Mouse (Mus musculus): ENCODE results near the gene Lrp5.
A peak's percentile ranks its signal among the peaks of the same experiment; 100 is the strongest.
"Not testable (repeated sequence)": the region's sequence is repeated elsewhere in the genome, so short reads cannot be mapped to it uniquely, and the experiment has no call there.

Gene Lrp5

DNA sequence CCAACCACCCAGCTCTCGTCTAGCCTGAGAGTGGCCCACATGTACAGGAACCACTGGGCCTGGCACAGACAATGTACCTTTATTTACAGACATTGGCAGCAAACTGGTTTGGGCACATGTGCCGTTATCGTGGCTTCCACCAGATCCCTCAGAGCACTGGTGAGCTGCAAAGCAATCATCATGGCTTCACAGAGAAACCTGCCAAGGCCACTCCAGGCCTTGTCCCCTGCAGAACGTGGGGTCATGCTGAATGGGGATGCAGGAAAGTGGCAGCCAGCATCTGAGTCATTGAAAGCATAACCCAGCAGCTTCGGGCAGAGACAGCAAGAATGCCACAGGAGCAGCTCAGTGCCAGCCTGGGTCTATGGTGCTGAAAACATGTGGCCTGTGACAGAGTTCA, 92.0 kb downstream of the Lrp5 start:
- DNase-seq, result no peak

DNA sequence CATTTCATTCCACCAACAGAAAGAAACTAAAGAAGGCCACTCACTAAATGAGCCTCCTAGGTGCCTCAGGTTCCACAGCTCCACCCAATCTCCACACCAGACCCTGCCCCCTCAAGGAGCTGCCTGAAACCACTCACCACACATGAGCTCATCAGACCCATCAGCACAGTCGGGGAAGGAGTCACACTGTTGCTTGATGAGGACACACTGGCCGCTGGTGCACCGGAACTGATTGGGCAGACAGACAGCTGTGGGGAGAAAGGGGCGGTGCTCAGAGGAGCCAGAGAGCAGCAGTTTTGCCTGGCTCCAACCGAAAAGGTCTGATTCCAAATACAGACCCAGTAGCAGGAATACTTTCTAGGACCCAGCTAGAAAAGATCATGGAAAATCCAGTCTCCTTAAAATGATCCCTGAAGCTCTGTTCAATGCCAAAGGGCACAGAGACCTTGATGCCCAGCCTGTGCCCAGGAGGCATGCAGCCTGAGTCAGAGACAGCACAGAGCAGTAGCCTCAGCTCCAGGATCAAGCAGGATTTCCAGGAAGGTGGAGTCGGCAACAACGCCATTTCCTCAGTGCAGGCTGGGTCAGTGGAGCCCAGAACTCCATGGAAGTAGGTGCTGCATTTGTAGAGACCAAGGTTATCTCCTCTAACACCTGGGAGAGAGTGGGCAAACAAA, 92.8 kb downstream of the Lrp5 start:
- no peak for DNase-seq

DNA sequence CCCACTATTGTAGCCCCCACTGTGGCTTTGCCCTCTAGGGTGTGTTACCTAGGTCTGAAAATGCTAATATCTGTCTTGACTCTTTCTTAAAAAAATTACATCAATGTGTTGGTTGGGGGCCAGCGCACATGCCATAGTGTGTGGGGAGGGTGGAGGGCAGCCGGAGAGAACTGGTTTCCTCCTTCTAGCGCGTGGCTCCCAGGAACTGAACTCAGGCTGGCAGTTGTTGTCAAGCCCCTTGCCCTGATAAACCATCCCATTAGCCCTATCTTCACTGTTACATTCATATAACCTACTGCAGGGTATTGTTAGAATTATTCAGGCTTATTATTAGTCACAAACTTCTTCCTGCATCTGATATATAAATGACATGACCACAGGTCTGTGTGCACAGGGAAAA, 96.4 kb downstream of the Lrp5 start:
- DNase-seq, result no peak

DNA sequence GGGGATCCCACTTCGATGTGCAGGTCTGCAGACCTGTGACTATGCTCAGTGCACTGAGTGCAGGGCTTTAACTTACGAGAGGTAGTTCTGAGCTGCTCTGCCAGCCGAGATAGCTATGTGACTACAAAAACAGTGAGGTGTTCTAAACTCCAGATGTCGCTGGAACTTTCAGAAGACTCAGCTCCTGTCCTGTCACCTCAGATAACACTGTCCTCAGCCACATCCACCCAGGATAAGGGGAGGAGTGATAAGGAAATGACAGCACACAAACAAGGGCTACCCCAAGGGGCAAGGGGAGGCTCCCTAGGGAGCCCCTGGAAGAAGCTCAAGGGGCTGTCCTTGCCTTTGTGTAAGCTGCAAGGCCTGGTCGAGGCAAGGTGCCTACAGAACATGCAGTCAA, 96.8 kb downstream of the Lrp5 start:
- DNase-seq, result no peak

DNA sequence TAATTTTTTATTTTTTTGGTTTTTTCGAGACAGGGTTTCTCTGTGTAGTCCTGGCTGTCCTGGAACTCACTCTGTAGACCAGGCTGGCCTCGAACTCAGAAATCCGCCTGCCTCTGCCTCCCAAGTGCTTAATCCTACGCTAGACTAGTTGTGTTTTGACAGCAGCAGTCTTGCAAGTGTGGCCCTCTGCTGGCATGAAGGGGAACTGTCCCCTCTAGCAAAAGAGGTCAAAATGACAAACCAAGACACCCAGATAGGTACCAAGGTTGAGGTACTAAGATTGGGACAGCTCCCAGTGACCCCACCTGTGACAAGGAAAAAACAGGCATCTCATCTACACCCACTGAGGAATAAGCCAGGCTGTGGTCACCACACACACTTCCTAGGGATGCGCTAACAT, 98.6 kb downstream of the Lrp5 start:
- DNase-seq, result not testable (repeated sequence)

DNA sequence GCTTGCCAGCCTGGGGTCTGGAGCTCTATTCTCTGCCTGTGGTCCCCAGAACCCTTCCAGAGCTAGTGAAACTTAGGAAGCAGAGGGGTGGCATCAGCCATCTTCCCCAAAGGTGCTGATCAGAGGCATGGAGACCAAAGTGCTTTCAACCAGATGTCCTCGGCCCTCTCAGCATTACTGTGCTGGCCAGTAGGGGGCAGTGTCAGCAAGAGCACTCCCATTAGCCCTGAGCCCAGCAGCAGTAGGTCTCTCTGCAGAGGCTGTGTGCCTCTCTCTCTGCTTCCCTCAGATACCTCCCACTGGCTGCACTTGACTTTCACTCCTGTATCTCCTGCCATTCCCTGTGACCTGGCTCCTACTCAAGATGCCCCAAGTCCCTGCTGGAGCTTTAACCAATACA, 99.8 kb downstream of the Lrp5 start:
- DNase-seq, result peak; percentile 40

DNA sequence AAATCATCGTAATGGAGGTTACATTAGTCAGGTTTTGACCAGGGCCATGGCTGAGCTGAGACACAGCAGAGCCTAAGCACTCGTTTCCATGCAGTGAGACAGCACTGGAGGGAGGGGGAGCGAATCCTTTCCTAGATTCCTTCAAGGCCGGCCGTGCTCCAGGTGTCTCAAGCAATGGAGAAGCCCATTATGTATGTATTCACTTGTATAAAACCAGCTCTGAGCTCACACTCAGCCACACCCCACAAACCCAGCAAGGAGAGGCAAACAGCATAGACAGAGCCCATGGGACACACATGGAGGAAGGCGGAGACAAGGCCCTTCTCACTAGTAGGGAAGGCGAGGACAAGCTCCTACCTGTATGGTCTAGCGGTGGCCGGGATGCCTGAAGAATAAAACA, 100.3 kb downstream of the Lrp5 start:
- no peak for DNase-seq

DNA sequence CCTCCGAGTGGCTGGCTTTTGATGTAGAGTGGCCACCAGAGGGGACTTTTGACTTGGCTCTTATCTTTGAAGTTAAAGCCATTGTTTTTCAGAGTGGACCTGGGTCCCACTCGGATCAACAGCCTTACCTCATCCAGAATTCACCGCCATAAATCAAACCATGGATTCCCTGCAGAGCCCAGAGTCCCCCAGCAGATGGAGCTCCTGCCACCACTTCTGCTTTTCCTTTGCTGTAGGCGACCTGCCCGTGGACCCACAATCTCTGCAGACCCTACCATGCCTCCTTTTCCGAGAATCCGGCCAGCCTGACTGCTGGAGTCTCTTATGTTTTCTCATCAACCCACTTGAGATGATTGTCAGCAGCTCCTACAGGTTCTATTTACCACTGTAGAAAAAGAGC, 105.0 kb downstream of the Lrp5 start:
- peak; percentile 75 to 81 for DNase-seq

DNA sequence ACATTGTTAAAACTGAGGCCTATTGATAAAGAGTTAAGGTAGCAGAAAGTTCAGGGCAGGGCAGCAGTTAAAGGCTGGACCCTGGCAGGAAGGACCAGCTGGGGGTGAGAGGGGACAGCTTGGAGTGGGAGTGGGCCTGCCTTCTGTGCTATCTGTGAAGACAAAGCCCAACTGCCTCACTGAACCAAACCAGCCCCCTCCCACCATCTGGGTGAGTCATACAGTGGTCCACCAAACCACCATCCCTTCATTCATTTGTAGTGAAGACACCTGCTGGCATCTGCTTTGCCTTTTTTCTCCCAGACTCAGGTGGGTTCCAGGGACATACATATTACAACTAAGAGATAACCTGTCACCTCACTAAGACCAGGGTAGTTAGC, 108.5 kb downstream of the Lrp5 start:
- no peak for DNase-seq

DNA sequence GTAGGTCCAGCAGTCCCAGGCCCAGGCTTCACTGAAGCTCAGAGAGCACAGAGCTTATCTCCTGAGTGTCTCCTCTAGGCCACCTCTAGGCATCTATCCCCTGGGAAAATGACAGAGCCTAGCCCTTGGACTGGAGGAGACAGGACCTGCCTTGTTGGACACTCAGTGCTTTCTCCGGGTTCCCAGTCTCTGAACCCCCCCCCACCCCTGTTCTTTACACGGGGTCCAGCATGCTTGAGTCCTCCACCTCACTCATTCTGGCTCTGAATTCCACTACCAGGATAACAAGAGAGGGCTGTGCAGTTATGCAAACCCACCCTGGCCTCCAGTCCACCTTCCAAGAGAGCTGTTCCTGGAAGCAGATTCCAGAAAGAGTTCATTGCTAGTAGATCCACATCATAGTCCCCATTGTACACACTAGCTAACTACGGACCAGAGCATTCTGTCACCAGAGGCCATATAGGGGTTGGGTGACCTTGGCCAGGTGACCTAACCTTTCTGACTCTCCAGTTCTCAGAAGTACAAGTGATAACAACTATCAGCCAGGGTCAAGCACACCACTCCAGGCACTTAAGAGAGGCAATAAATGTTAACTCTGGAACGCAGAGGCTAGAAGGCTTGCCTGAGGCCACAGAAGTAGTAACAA, 109.0 kb downstream of the Lrp5 start:
- no peak for DNase-seq

DNA sequence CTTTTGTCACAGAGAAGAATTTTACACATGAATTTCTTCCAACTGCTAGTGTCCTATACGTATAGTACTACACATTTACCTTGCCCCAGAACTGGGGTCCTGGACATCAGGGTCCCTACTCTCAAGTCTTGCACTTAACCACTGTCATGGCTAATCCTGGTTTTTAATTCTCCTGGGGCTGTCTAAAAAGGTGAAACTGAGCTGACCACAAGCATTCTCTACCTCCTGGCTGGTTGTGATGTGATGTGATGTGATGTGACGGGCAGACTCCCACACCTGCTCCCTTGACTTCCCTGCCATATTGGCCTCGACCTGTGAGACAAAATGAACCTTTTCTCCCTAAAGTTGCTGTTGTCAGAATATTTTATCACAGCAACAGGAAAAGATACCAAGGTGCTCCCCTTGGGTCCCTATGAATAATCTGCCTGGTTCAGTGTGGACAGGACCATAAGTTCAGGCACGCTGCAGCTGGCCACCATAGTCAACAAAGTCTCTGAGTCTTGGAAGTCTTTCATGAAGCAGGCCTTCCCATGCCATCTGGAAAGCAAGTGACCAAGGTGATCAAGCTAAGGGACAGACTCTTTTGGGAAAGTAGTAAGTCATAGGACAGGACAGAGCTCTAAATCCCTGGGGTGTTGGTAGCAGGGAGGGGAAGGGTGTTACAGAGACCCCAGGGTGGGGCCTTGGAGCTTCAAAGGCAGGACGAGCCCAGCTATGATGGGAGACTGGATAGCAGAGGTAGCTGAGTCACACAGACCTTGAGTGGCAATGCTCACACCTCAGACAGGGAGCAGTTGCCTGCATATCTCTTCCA, 109.7 kb downstream of the Lrp5 start:
- DNase-seq, result peak in 1 of 2 experiments; percentile 17

DNA sequence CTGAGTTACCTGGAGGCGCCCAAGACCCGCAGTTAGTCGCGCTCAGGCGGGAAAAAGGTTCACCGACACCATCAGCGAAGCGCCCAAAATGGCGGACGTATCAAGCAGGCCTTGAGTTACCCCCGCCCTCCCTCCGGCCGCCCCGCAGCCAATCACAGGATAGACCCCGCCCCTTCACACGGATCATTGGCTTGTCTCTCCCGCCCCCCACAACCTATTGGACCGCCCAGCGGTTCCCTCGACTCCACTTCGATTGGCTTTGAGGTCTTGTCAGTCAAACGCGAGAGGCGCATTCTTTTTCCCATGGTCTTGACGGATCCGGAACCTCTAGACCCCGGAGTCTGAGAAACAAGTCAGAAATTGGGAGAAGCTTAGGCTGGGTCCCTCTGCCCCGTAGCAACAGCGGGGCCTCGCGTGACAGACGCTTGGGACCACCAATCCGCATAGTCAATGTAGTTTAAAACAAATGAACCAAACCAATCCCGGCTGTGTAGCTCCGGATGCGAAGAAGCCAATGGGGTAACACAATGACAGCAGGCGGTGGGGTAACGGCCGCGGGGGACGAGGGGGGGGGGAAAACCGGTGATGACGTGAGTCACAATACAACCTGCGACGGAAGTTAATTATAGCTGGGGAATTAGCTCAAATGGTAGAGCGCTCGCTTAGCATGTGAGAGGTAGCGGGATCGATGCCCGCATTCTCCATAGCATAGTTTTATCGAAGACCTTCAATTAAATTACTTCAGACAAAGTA, 110.6 kb downstream of the Lrp5 start, which contains the start of gene Ppp6r3:
Gene Ppp6r3, minus strand, starts transcription at position 118 of the 753 bp plus-strand sequence.
- peak; percentile 97 for DNase-seq

DNA sequence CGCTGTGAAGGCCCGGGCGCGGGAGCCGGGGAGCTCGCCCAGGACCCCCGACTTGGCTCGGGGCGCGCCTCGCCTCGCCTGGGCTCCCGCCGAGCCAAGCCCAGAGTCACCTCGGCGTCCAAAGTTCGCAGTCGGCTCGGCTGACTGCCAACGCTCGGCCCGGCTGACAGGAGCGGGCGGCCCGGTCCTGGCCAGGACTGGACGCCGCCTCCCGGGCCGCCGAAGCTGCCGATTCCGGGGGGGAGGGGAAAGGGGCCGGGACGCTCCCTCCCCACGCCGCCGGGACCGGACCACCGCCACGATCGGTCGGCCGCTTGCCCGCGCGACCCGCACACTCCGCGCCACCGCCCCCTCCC, 111.1 kb downstream of the Lrp5 start:
- DNase-seq, result no peak

DNA sequence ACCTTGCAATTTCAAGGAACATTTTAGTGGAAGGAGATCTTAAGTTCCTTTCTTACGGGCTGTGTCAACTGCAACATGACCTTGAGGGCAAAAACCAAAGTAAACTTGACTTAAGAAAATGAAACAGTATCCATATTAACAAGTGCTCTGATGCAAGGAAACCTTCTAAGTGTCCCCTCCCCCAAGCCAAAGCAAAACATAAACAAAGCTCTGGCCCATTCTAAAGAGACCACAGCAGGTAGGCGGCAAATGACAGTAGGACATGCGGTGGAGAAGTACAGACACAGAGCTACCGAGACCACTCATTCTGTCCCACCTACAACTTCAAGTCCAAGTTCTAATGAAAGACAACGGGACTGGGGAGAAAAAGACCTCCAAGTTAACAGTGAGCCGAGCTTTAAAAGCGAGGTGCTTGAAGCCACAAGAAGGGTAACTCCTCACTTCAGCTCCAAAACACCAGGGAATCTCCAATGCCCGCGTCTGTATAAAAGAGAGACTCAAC, 111.7 kb downstream of the Lrp5 start:
- DNase-seq, result no peak

DNA sequence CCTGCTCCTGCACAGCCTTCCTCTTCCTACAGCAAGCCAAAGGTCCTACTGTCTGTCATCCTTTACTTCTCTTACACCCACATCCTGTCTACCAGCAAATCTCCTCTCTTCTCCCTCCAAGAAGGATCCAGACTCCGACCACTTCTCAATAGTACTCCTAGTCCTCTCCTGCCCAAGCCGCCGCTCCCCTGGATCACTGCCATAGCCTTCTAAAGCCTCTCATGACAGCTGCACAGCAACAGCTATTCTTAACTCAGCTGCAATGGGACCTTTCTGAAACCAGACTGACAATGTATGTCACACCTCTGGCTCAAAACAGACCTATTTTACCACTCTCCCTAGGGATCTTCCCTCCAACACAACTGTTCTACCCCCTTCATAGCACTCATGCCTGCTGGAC, 122.1 kb downstream of the Lrp5 start:
- DNase-seq, result no peak

DNA sequence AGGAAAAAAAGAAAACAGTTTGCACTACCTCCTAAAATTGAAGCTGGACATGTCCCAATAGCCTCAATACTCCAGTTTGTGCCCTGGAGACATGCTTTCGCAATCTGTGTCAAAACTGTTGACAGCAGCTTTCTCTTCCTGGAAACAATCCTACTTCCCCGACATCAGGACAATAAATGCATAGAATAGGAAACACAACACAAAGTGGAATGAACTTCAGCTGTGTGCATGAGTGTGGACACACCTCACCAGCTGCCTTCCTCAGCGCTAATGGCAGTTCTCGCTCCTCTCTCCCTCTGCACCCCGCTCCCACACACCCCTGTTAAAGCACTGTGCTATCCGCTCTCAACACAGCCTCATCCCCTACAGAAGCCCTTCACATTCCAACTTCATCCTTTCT, 123.6 kb downstream of the Lrp5 start:
- no peak for DNase-seq

DNA sequence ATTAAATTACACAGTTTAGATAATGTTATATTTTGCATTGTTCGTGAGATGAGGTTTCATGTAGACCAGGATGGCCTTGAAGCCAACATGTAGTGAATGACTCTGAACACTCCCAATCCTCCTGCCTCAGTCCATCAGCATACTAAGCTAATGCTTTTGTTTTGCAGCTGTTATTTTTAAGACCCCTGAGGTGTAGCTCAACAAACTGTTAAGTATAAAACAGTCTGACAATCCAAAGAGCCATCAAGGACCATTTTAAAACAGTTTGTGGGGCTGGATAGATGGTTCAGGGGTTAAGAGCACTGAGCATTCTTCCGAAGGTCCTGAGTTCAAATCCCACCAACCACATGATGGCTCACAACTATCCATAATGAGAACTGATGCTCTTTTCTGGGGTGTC, 124.1 kb downstream of the Lrp5 start:
- no peak for DNase-seq

DNA sequence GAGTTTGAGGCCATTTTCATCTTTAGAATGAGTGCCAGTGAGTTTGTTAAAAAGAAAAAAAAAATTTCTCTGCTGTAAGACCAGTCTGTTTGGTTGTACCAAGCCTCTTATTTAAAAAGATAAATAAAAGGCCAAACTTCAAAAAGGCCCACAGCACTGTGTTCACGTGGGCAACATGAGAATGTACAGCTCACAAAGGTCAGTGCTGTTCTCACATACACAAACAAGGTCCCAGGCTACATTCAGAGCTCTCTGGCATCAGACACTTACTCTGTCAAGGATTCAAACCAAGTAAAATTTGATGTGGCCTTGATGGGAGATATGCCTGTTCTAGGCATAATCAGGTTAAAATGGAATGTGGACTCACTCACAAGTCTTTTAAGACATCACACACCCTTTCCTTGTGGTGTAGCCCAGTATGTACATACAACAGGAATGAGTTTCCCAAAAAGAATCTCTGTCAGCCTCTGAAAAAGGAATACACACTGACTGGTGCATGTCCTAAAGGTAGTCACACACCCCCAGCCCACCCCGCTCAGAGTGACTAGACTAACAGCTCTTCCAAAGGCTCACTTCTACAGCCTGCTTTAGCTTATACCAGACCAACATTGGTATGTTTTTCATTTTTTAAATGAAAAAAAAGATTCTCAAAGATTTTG, 130.1 kb downstream of the Lrp5 start:
- no peak for DNase-seq

DNA sequence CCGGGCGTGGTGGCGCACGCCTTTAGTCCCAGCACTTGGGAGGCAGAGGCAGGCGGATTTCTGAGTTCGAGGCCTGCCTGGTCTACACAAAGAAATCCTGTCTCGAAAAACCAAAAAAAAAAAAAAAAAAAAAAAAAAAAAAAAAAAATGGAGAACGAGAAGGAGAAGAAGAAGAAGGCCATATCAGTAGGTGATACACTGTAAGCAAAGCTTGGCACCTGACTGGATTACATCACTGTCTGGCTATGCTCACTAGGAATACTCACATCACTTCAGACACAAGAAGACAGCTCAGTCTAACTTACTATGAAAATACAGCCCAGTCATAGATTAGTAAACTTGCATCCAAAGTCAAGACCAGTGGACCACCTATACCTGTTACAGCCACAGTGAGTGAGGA, 131.6 kb downstream of the Lrp5 start:
- DNase-seq, result no peak

DNA sequence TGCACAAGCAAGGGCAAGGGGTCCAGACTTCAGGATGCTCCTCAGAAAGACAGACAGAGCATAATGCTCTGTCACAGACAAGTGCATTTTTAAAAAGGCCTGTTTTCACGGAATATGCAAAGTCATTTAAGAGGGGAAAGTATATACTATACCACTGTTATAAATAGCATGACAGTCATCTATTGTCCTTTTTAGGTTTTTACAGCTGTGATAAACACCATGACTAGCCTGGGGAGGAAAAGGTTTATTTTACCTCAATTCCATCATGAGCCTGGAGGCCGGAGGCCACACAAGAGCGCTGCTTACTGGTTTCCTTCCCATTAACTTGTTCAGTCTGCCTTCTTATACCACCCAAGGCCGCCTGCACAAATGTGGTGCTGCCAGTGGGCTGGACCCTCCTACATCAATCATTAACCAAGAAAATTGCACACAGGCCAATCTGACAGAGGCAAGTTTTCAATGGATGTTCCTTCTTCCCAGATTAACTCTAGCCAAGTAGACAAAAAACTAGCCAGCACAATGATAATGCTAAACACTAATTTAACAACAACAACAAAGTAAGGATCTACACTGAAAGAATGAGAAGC, 134.7 kb downstream of the Lrp5 start:
- DNase-seq, result no peak

DNA sequence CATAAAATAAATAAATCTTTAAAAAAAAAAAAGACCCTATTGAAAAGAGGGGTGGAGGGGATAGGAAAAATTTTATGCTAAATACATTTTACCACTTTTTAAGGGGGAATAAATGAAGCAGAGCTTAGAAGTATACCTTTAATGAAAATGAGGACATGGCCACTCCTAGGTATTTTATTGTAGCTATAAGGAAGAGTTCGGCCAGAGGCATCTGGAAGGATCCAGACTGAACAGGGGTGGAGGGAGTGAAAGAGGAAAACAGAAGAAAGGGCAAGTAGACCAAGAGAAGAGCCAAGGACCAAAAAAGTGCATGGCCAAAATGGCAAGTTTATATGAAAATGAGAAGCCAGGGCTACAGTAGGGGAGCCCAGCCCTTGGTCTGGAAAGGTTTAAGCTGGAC, 136.3 kb downstream of the Lrp5 start:
- DNase-seq, result no peak

DNA sequence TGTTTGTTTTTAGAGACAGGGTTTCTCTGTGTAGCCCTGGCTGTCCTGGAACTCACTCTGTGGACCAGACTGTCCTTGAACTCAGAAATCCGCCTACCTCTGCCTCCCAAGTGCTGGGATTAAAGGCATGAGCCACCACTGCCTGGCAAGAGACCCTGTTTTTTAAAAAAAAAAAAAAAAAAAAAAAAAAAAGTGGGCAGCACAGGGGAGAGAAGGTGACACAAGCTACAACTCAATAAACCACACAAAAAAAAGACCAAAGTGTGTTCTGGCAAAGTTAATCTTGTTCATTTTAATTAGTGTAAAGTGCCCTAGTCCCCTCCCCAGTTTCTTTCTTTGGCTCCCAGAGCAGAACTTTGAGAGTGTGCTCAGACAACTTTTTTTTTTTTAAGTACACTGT, 137.1 kb downstream of the Lrp5 start:
- no peak for DNase-seq

All from cerebellum, postnatal 36 days (tissue).